Mouse (Mus musculus): ENCODE data around the gene Tstd1.

GRCm38 (mm10) chr1:171407263-171407662 is 11.4 kb upstream of the Tstd1 start:
- TF ChIP-seq CTCF (IDR thresholded peaks at IDR 0.05; ENCODE audit: insufficient read depth, low read length) (no peak), POLR2A (IDR thresholded peaks at IDR 0.05; ENCODE audit: borderline replicate concordance, extremely low read depth, low read depth, low read length) (no peak)

Data from lung, adult 2 months (tissue).